Comparison of ENCODE assay signal across 8 mouse cellular contexts in genomic region chr5:131538311-131538915, GRCm38 (mm10).
DNase-seq lines count a peak whose midpoint lies in the region; ATAC-seq and TF ChIP-seq lines count a peak whose summit lies in the region.

No protein-coding gene starts in this region.

- peak overlapping the region; percentile 100 for H3K9ac ChIP-seq in hindbrain, embryonic 14.5 days

- TF ChIP-seq CTCF in gastrocnemius, adult 2 months (IDR thresholded peaks at IDR 0.05): peak; percentile 57
- TF ChIP-seq CTCF in left cerebral cortex, adult 2 months (IDR thresholded peaks at IDR 0.05): peak; percentile 18

- no peaks in the 10 kb centered on the region for H3K9me3 ChIP-seq in hindbrain, embryonic 14.5 days (ENCODE audit: control insufficient read depth, low read length)

- ATAC-seq in hindbrain, embryonic 14.5 days (ENCODE audit: low FRiP score): peak; percentile 84

- H3K27ac ChIP-seq in gastrocnemius, adult 2 months: peak overlapping the region; percentile 93
- H3K27ac ChIP-seq in hindbrain, embryonic 14.5 days: peak overlapping the region; percentile 98
- peak overlapping the region; percentile 90 for H3K27ac ChIP-seq in left cerebral cortex, adult 2 months

- H3K36me3 ChIP-seq in hindbrain, embryonic 14.5 days (replicated peaks; ENCODE audit: control insufficient read depth, insufficient read depth): 0 out of 2 replicates have a peak, but pooled peaks cover 3% of the 10 kb centered on the region

- H3K4me3 ChIP-seq in gastrocnemius, adult 2 months: peak overlapping the region; percentile 94
- peak overlapping the region; percentile 91 for H3K4me3 ChIP-seq in hindbrain, embryonic 14.5 days (replicated peaks; ENCODE audit: low read length)
- peak overlapping the region; percentile 81 for H3K4me3 ChIP-seq in left cerebral cortex, adult 2 months

- H3K27me3 ChIP-seq in hindbrain, embryonic 14.5 days (ENCODE audit: control insufficient read depth, insufficient read depth, low read length): no peaks in the 10 kb centered on the region

- under 1% methylated on average over 66 of the region's 68 CpGs for WGBS in hindbrain, embryonic 14.5 days

- DNase-seq in adrenal gland, adult 18-20 months (ENCODE audit: low spot score in 2 of 2): peak; percentile 61 to 77
- peak; percentile 42 to 61 for DNase-seq in cerebellum, postnatal 4 days (ENCODE audit: low spot score in 2 of 2)
- peak; percentile 91 for DNase-seq in gastrocnemius, adult 2 months
- peak; percentile 74 for DNase-seq in hindbrain, embryonic 14.5 days (ENCODE audit: low spot score)
- DNase-seq in left cerebral cortex, adult 2 months (ENCODE audit: extremely low spot score in 1 of 2, low spot score in 2 of 2): peak; percentile 73 to 77
- DNase-seq in lung, postnatal 36 days: peak; percentile 49
- DNase-seq in right cerebral cortex, postnatal 10 days (ENCODE audit: low spot score in 2 of 2): peak; percentile 78
- no peak for DNase-seq in natural killer cell, adult 2 months (ENCODE audit: low spot score in 2 of 2)

- intact Hi-C loops in gastrocnemius, adult 2 months (cut with DNase I): loop anchor here (2.0 to 10.0 kb wide), 5 partner anchors 38 to 576 kb away; no protein-coding TSS in a partner anchor
- intact Hi-C loops in left cerebral cortex, adult 2 months (cut with DNase I): loop anchor here (2.0 to 10.0 kb wide), 8 partner anchors 64 to 1006 kb away; partner anchors contain the start of gene Auts2

- H3K4me1 ChIP-seq in hindbrain, embryonic 14.5 days (replicated peaks; ENCODE audit: control insufficient read depth, insufficient read depth, low read length): peaks cover 14% of the 10 kb centered on the region

- H3K4me2 ChIP-seq in hindbrain, embryonic 14.5 days (replicated peaks): peak overlapping the region; percentile 74

Comparison
In these comparisons a context has a peak if more than half of its experiments do, and no peak if none do; other contexts are left out.
1. DNase-seq: peak in adrenal gland, adult 18-20 months (2 of 2), cerebellum, postnatal 4 days (2 of 2), gastrocnemius, adult 2 months (single experiment), hindbrain, embryonic 14.5 days (single experiment), left cerebral cortex, adult 2 months (2 of 2), lung, postnatal 36 days (single experiment) and right cerebral cortex, postnatal 10 days (2 of 2); none in natural killer cell, adult 2 months (0 of 2).
2. Peak in every context shown above with its lines, with median percentiles within 50 percentile points of each other: H3K27ac ChIP-seq and H3K4me3 ChIP-seq.